Mouse (Mus musculus) hindbrain, embryonic 13.5 days (tissue): Measurements from ENCODE around the gene Gm38392. TPM values are rescaled to one million over a fixed set of nuclear protein-coding genes. Genes with fewer than 3 reads are reported as not detected.

Experiments
- ATAC-seq: fragments of 200-750 bp; cut with Nextera tagmentation; 2 replicates; pipeline ENCODE4 v1.8.0; 2017; ENCODE audit warnings: moderate TSS enrichment; ENCODE audit not compliant: low FRiP score
- H3K27ac ChIP-seq: fragments of 300-500 bp; sonication (generic); 2 replicates; pipeline ENCODE4 v1.5.1; 2015; ENCODE audit warnings: inconsistent platforms, mild to moderate bottlenecking, moderate library complexity
- H3K27me3 ChIP-seq: fragments of 300-500 bp; sonication (generic); 2 replicates; pipeline ENCODE4 v1.6.1; 2015; ENCODE audit warnings: mild to moderate bottlenecking, inconsistent platforms
- H3K36me3 ChIP-seq: fragments of 300-500 bp; sonication (generic); 2 replicates; pipeline ENCODE4 v1.6.1; 2015; ENCODE audit warnings: mild to moderate bottlenecking, inconsistent platforms
- H3K4me1 ChIP-seq: fragments of 300-500 bp; sonication (generic); replicated peaks from 2 replicates; pipeline ENCODE4 v1.6.1; 2015; ENCODE audit warnings: inconsistent platforms
- H3K4me2 ChIP-seq: fragments of 300-500 bp; sonication (generic); 2 replicates; pipeline ENCODE4 v1.6.1; 2015; ENCODE audit warnings: inconsistent platforms, mild to moderate bottlenecking, moderate library complexity
- H3K4me3 ChIP-seq: fragments of 300-500 bp; sonication (generic); 2 replicates; pipeline ENCODE4 v1.5.1; 2015; ENCODE audit warnings: mild to moderate bottlenecking, inconsistent platforms
- H3K9ac ChIP-seq: fragments of 300-500 bp; sonication (generic); 2 replicates; pipeline ENCODE4 v1.6.1; 2015; ENCODE audit warnings: mild to moderate bottlenecking, inconsistent platforms
- H3K9me3 ChIP-seq: fragments of 300-500 bp; sonication (generic); 2 replicates; pipeline ENCODE4 v1.6.1; 2016; ENCODE audit warnings: inconsistent platforms
- WGBS: fragments of 180-500 bp; shearing (Covaris S2); methylation state at CpG from one replicate; pipeline ENCODE4 v1.1.7; 2015; 5-methylcytosine and 5-hydroxymethylcytosine counted together
- microRNA-seq: library from miRNA; unstranded; fragments of <30 nt; microRNA quantifications from one replicate; pipeline ENCODE4, GENCODE M21; 2016
- polyA plus RNA-seq: library from polyadenylated mRNA; unstranded; fragments of >200 nt; fragmentation: Nextera tagmentation; extraction: Ambion mirVana; gene quantifications from 2 replicates; pipeline ENCODE4 v1.2.1, GENCODE M21; 2015

Gene Gm38392
- polyA plus RNA-seq, 1 experiment from 2014 or later = 0.29 TPM

- H3K4me3 ChIP-seq = peak overlapping the region; percentile 61
- no peaks in the 10 kb centered on the region for H3K9me3 ChIP-seq
- no peak for ATAC-seq
- 1% methylated on average over 37 of the region's 37 CpGs for WGBS
- peak overlapping the region; percentile 86 for H3K4me2 ChIP-seq
- H3K27me3 ChIP-seq = peaks cover 56% of the 10 kb centered on the region
- H3K9ac ChIP-seq = peak overlapping the region; percentile 97
- no peaks in the 10 kb centered on the region for H3K36me3 ChIP-seq
- peaks cover 74% of the 10 kb centered on the region for H3K4me1 ChIP-seq
- peak overlapping the region; percentile 99 for H3K27ac ChIP-seq
Observed at GRCm38 (mm10) chr3:88200972-88201330, 86.1 kb downstream of the Gm38392 start.

DNA sequence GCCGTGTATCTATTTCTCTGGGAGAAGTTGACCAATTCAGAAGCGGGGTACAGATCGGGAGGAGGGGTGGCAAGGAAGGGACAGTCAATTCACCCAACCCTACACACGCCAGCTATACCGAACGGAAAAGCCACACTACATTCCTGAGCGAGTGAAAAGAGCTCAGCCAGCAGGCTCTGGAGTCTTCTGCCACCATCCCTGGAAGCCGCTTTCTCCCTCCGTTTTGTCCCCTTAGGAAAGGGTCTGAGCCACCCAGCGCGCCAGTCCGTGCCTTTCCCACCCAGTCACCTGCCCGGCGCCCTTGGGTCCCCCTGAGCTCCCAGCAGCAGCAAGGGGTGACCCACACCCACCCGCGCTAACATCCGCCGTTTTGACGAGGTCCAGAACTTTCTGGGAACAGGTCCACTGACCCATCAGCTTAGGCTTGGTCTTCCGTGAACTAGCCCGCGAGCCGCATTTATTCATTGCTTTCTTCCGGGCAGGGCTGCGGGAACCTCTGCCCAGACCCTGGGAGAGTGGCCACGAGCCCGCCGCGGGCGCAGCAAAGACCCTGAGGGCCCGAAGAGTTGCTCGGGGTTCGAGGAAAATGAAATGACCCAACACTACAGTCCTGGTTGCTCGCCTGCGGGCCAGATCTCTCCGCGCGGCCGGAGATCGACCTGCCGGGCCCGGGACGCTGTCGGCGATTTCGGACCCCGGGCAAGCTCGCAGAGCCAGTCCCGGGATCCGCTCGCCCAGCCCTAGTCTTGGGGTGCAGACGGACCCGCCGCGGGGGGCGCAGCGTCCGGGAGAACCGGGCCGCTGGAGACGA is 86.6 kb downstream of the Gm38392 start:
- H3K4me2 ChIP-seq = peak overlapping the region; percentile 86
- no peaks in the 10 kb centered on the region for H3K9me3 ChIP-seq
- peaks cover 60% of the 10 kb centered on the region for H3K27me3 ChIP-seq
- peaks cover 72% of the 10 kb centered on the region for H3K4me1 ChIP-seq
- ATAC-seq = no peak
- H3K36me3 ChIP-seq = no peaks in the 10 kb centered on the region
- WGBS = under 1% methylated on average over 61 of the region's 61 CpGs
- H3K27ac ChIP-seq = peak overlapping the region; percentile 99
- H3K9ac ChIP-seq = peak overlapping the region; percentile 97
- H3K4me3 ChIP-seq = peak overlapping the region; percentile 61

DNA sequence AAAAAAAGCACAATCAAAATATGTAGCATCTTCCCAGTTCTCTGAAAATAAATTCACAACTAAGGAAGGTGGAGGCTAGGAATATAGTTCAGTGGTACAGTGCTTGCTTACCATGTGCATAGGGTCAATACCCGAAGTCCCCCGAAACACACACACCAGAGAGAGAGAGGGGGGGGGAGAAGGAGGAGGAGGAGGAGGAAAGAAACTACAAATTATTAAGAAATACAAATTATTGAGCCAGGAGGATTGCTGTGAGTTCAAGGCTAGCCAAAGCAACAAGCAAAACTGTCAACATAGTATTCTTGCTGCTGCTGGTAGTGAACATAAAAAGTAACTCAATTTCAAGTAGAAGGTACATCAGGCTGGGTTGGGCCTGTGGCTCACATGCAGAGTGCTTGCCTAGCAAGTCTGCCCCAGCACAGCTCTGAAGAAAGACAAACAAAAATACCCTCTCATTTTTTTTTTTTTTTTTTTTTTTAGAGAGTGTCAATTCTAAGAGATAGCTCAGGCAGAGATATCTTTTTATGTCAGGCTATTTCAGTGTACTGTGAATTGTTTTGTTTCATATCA is 87.4 kb downstream of the Gm38392 start:
- H3K4me3 ChIP-seq = peak overlapping the region; percentile 61; the same call in 1 of the 2 replicates
- peak overlapping the region; percentile 97 for H3K9ac ChIP-seq
- WGBS = 34% methylated on average over 2 of the region's 2 CpGs
- peak overlapping the region; percentile 86 for H3K4me2 ChIP-seq
- H3K27me3 ChIP-seq = peaks cover 61% of the 10 kb centered on the region
- H3K36me3 ChIP-seq = no peaks in the 10 kb centered on the region
- peaks cover 67% of the 10 kb centered on the region for H3K4me1 ChIP-seq
- H3K27ac ChIP-seq = peak overlapping the region; percentile 99
- no peaks in the 10 kb centered on the region for H3K9me3 ChIP-seq
- ATAC-seq = no peak

GRCm38 (mm10) chr3:88198505-88199020 is 88.4 kb downstream of the Gm38392 start:
- peaks cover 52% of the 10 kb centered on the region for H3K27me3 ChIP-seq
- peaks cover 56% of the 10 kb centered on the region for H3K4me1 ChIP-seq
- H3K9me3 ChIP-seq = no peaks in the 10 kb centered on the region
- peak overlapping the region; percentile 71 for H3K27ac ChIP-seq
- peak overlapping the region; percentile 43 for H3K9ac ChIP-seq
- H3K4me2 ChIP-seq = peak overlapping the region; percentile 86
- H3K36me3 ChIP-seq = no peaks in the 10 kb centered on the region
- no peak for ATAC-seq
- 7% methylated on average over 9 of the region's 9 CpGs for WGBS
- H3K4me3 ChIP-seq = no peak overlapping the region

GRCm38 (mm10) chr3:88197741-88198504 is 89.1 kb downstream of the Gm38392 start:
- WGBS = 6% methylated on average over 10 of the region's 10 CpGs
- Histone ChIP-seq H3K27me3 (peaks cover 49% of the 10 kb centered on the region), H3K9me3 (no peaks in the 10 kb centered on the region), H3K4me2 (peak overlapping the region; percentile 86), H3K36me3 (no peaks in the 10 kb centered on the region), H3K4me3 (no peak overlapping the region), H3K27ac (peak overlapping the region; percentile 71), H3K4me1 (peaks cover 51% of the 10 kb centered on the region), H3K9ac (peak overlapping the region; percentile 43)
- ATAC-seq = no peak

Small RNA genes lying within 50 kb of the gene (microRNA-seq; reads per million reads assigned to microRNA genes)
- gene Gm25641 (not detected), gene Mir3093 (37.5 reads per million, percentile 38 among the genes with 10 or more reads in this experiment), gene Mir9-1 (not detected)

Other genes with a start within 250 kb of the Gm38392 start
- gene Gpatch4, start 244.1 kb downstream of the Gm38392 start, polyA plus RNA-seq = 27.4 and 30.6 TPM in 2 replicates
- 151 and 163 TPM in 2 replicates for gene Naxe, start 228.7 kb downstream of the Gm38392 start, polyA plus RNA-seq
- gene Ttc24, start 208.9 kb downstream of the Gm38392 start, polyA plus RNA-seq = not detected in 2 replicates
- 3.2 and 3.6 TPM in 2 replicates for gene Iqgap3, start 205.2 kb downstream of the Gm38392 start, polyA plus RNA-seq
- gene Mef2d, start 144.8 kb downstream of the Gm38392 start, polyA plus RNA-seq = 14.5 and 14.8 TPM in 2 replicates
- 0.22 and 0.32 TPM in 2 replicates for gene Rhbg, start 32.5 kb downstream of the Gm38392 start, polyA plus RNA-seq
- 10.9 and 12.0 TPM in 2 replicates for gene Tsacc, start 9.8 kb upstream of the Gm38392 start, polyA plus RNA-seq
- 495 and 508 TPM in 2 replicates for gene Cct3, start 9.9 kb upstream of the Gm38392 start, polyA plus RNA-seq
- gene Glmp, start 37.8 kb upstream of the Gm38392 start, polyA plus RNA-seq = 122 and 129 TPM in 2 replicates
- 1.2 and 1.3 TPM in 2 replicates for gene Tmem79, start 48.9 kb upstream of the Gm38392 start, polyA plus RNA-seq
- gene Smg5, start 49.0 kb upstream of the Gm38392 start, polyA plus RNA-seq = 66.2 and 69.1 TPM in 2 replicates
- gene Paqr6, start 77.4 kb upstream of the Gm38392 start, polyA plus RNA-seq = 2.6 and 2.9 TPM in 2 replicates
- 0.19 TPM in 1 of 2 replicates, not detected in the other for gene Bglap3, start 85.5 kb upstream of the Gm38392 start, polyA plus RNA-seq
- not detected in 2 replicates for gene Bglap2, start 91.5 kb upstream of the Gm38392 start, polyA plus RNA-seq
- not detected in 2 replicates for gene Bglap, start 97.3 kb upstream of the Gm38392 start, polyA plus RNA-seq
- 36.9 and 37.8 TPM in 2 replicates for gene Pmf1, start 123.1 kb upstream of the Gm38392 start, polyA plus RNA-seq
- 32.5 and 32.8 TPM in 2 replicates for gene Slc25a44, start 137.9 kb upstream of the Gm38392 start, polyA plus RNA-seq
- gene Sema4a, start 174.0 kb upstream of the Gm38392 start, polyA plus RNA-seq = 25.5 and 27.4 TPM in 2 replicates
- 31.9 and 35.0 TPM in 2 replicates for gene Lmna, start 222.7 kb upstream of the Gm38392 start, polyA plus RNA-seq
- gene Mex3a, start 245.2 kb upstream of the Gm38392 start, polyA plus RNA-seq = 38.9 and 40.0 TPM in 2 replicates